Mouse (Mus musculus) ES-CJ7 (cell line): ENCODE measurements around the gene Celf2.

Source experiments
- DNase-seq: peaks from one replicate; pipeline ENCODE4 v3.0.0; 2011; ENCODE audit warnings: low read depth, low spot score

Celf2 gene

GRCm38 (mm10) chr2:6923738-6924474 is 585.5 kb downstream of the Celf2 start:
- no peak for DNase-seq

- DNase-seq: no peak
These were observed 594.0 kb downstream of the Celf2 start for GRCm38 (mm10) chr2:6915386-6915785.

GRCm38 (mm10) chr2:6913315-6913714 is 596.0 kb downstream of the Celf2 start:
- no peak for DNase-seq

GRCm38 (mm10) chr2:6911932-6912331 is 597.4 kb downstream of the Celf2 start:
- no peak for DNase-seq

GRCm38 (mm10) chr2:6909921-6910320 is 599.4 kb downstream of the Celf2 start:
- peak; percentile 6 for DNase-seq

GRCm38 (mm10) chr2:6904411-6904810 is 605.0 kb downstream of the Celf2 start:
- DNase-seq: no peak

GRCm38 (mm10) chr2:6903251-6903763 is 606.1 kb downstream of the Celf2 start:
- no peak for DNase-seq

- DNase-seq: no peak
These were observed 612.5 kb downstream of the Celf2 start for GRCm38 (mm10) chr2:6896896-6897295.

GRCm38 (mm10) chr2:6893597-6893996 is 615.8 kb downstream of the Celf2 start:
- no peak for DNase-seq

GRCm38 (mm10) chr2:6893095-6893494 is 616.3 kb downstream of the Celf2 start:
- no peak for DNase-seq

- DNase-seq: no peak
These were observed 624.3 kb downstream of the Celf2 start for GRCm38 (mm10) chr2:6884796-6885711.

- no peak for DNase-seq
These were observed 625.2 kb downstream of the Celf2 start for GRCm38 (mm10) chr2:6883996-6884795.

GRCm38 (mm10) chr2:6882236-6882885 is 627.0 kb downstream of the Celf2 start:
- no peak for DNase-seq

- DNase-seq: no peak
These were observed 628.3 kb downstream of the Celf2 start for GRCm38 (mm10) chr2:6880941-6881575.

GRCm38 (mm10) chr2:6877094-6877493 is 632.3 kb downstream of the Celf2 start:
- DNase-seq: no peak

GRCm38 (mm10) chr2:6876547-6876946 is 632.8 kb downstream of the Celf2 start:
- no peak for DNase-seq

- peak; percentile 18 for DNase-seq
These were observed 634.2 kb downstream of the Celf2 start for GRCm38 (mm10) chr2:6875071-6875611.

GRCm38 (mm10) chr2:6874266-6874955 is 635.0 kb downstream of the Celf2 start:
- no peak for DNase-seq

GRCm38 (mm10) chr2:6873711-6874110 is 635.7 kb downstream of the Celf2 start:
- DNase-seq: no peak

GRCm38 (mm10) chr2:6872894-6873255 is 636.5 kb downstream of the Celf2 start:
- DNase-seq: peak; percentile 19
